Mouse (Mus musculus): ENCODE measurements around the gene Nxph3.
"Not testable (repeated sequence)": the region's sequence is repeated elsewhere in the genome, so short reads cannot be mapped to it uniquely, and the experiment has no call there.

The Nxph3 gene

GRCm38 (mm10) chr11:95519299-95519698 is 4.9 kb upstream of the Nxph3 start:
- no peak for DNase-seq (ENCODE audit: low read depth, low spot score)

- no peak for DNase-seq (ENCODE audit: low read depth, low spot score)
Observed at GRCm38 (mm10) chr11:95517162-95517561, 2.8 kb upstream of the Nxph3 start.

GRCm38 (mm10) chr11:95516491-95516911 is 2.1 kb upstream of the Nxph3 start:
- DNase-seq (ENCODE audit: low read depth, low spot score) = no peak

GRCm38 (mm10) chr11:95515376-95516323 is 1.3 kb upstream of the Nxph3 start:
- DNase-seq (ENCODE audit: low read depth, low spot score) = no peak

- DNase-seq (ENCODE audit: low read depth, low spot score) = no peak
Observed at GRCm38 (mm10) chr11:95513461-95514297, 691 bp downstream of the Nxph3 start.

GRCm38 (mm10) chr11:95512383-95512782 is 2.0 kb downstream of the Nxph3 start:
- DNase-seq (ENCODE audit: low read depth, low spot score) = no peak

GRCm38 (mm10) chr11:95511919-95512318 is 2.5 kb downstream of the Nxph3 start:
- DNase-seq (ENCODE audit: low read depth, low spot score) = no peak

- DNase-seq (ENCODE audit: low read depth, low spot score) = no peak
Observed at GRCm38 (mm10) chr11:95510631-95511030, 3.7 kb downstream of the Nxph3 start.

GRCm38 (mm10) chr11:95509126-95509717 is 5.1 kb downstream of the Nxph3 start:
- no peak for DNase-seq (ENCODE audit: low read depth, low spot score)

GRCm38 (mm10) chr11:95508211-95508926 is 6.0 kb downstream of the Nxph3 start:
- no peak for DNase-seq (ENCODE audit: low read depth, low spot score)

GRCm38 (mm10) chr11:95507785-95508184 is 6.6 kb downstream of the Nxph3 start:
- DNase-seq (ENCODE audit: low read depth, low spot score) = no peak

- DNase-seq (ENCODE audit: low read depth, low spot score) = no peak
Observed at GRCm38 (mm10) chr11:95507041-95507716, 7.2 kb downstream of the Nxph3 start.

- no peak for DNase-seq (ENCODE audit: low read depth, low spot score)
Observed at GRCm38 (mm10) chr11:95504271-95504731, 10.1 kb downstream of the Nxph3 start.

GRCm38 (mm10) chr11:95503581-95504180 is 10.7 kb downstream of the Nxph3 start:
- no peak for DNase-seq (ENCODE audit: low read depth, low spot score)

GRCm38 (mm10) chr11:95501826-95502225 is 12.5 kb downstream of the Nxph3 start:
- not testable (repeated sequence) for DNase-seq (ENCODE audit: low read depth, low spot score)

- DNase-seq (ENCODE audit: low read depth, low spot score) = no peak
Observed at GRCm38 (mm10) chr11:95500836-95501235, 13.5 kb downstream of the Nxph3 start.

GRCm38 (mm10) chr11:95500412-95500811 is 14.0 kb downstream of the Nxph3 start:
- DNase-seq (ENCODE audit: low read depth, low spot score) = no peak

GRCm38 (mm10) chr11:95497921-95498320 is 16.4 kb downstream of the Nxph3 start:
- DNase-seq (ENCODE audit: low read depth, low spot score) = no peak

- no peak for DNase-seq (ENCODE audit: low read depth, low spot score)
Observed at GRCm38 (mm10) chr11:95495883-95496282, 18.5 kb downstream of the Nxph3 start.

- DNase-seq (ENCODE audit: low read depth, low spot score) = no peak
Observed at GRCm38 (mm10) chr11:95494374-95494773, 20.0 kb downstream of the Nxph3 start.
